Mouse (Mus musculus) midbrain, embryonic 15.5 days (tissue): Measurements from ENCODE around the gene Tdrkh. TPM values are rescaled to one million over a fixed set of nuclear protein-coding genes. Genes with fewer than 3 reads are reported as not detected.
A peak's percentile ranks its signal among the peaks of the same experiment; 100 is the strongest.

Experiments used
- ATAC-seq: fragments of 200-750 bp; cut with Nextera tagmentation; replicated peaks from 2 replicates; pipeline ENCODE4 v1.8.0; 2017; ENCODE audit warnings: moderate TSS enrichment
- H3K27ac ChIP-seq: fragments of 300-500 bp; sonication (generic); 2 replicates; pipeline ENCODE4 v1.5.1; 2015; ENCODE audit warnings: mild to moderate bottlenecking, inconsistent platforms
- H3K27me3 ChIP-seq: fragments of 300-500 bp; sonication (generic); replicated peaks from 2 replicates; pipeline ENCODE4 v1.6.1; 2015; ENCODE audit warnings: inconsistent platforms
- H3K36me3 ChIP-seq: fragments of 300-500 bp; sonication (generic); replicated peaks from 2 replicates; pipeline ENCODE4 v1.6.1; 2015; ENCODE audit warnings: inconsistent platforms
- H3K4me1 ChIP-seq: fragments of 300-500 bp; sonication (generic); 2 replicates; pipeline ENCODE4 v1.6.1; 2015; ENCODE audit warnings: inconsistent platforms
- H3K4me2 ChIP-seq: fragments of 300-500 bp; sonication (generic); 2 replicates; pipeline ENCODE4 v1.6.1; 2015; ENCODE audit warnings: inconsistent platforms, mild to moderate bottlenecking, moderate library complexity
- H3K4me3 ChIP-seq: fragments of 300-500 bp; sonication (generic); 2 replicates; pipeline ENCODE4 v1.5.1; 2015; ENCODE audit warnings: mild to moderate bottlenecking, inconsistent platforms
- H3K9ac ChIP-seq: fragments of 300-500 bp; sonication (generic); 2 replicates; pipeline ENCODE4 v1.6.1; 2015; ENCODE audit warnings: mild to moderate bottlenecking, inconsistent platforms
- H3K9me3 ChIP-seq: fragments of 300-500 bp; sonication (generic); 2 replicates; pipeline ENCODE4 v1.6.1; 2016; ENCODE audit warnings: inconsistent platforms
- WGBS: fragments of 180-500 bp; shearing (Covaris S2); methylation state at CpG from one replicate; pipeline ENCODE4 v1.1.7; 2015; ENCODE audit warnings: mixed read lengths; 5-methylcytosine and 5-hydroxymethylcytosine counted together
- polyA plus RNA-seq: library from polyadenylated mRNA; unstranded; fragments of >200 nt; fragmentation: Nextera tagmentation; extraction: Ambion mirVana; gene quantifications from 2 replicates; pipeline ENCODE4 v1.2.1, GENCODE M21; 2015

Gene Tdrkh
- polyA plus RNA-seq = 47.8 and 53.2 TPM in 2 replicates

DNA sequence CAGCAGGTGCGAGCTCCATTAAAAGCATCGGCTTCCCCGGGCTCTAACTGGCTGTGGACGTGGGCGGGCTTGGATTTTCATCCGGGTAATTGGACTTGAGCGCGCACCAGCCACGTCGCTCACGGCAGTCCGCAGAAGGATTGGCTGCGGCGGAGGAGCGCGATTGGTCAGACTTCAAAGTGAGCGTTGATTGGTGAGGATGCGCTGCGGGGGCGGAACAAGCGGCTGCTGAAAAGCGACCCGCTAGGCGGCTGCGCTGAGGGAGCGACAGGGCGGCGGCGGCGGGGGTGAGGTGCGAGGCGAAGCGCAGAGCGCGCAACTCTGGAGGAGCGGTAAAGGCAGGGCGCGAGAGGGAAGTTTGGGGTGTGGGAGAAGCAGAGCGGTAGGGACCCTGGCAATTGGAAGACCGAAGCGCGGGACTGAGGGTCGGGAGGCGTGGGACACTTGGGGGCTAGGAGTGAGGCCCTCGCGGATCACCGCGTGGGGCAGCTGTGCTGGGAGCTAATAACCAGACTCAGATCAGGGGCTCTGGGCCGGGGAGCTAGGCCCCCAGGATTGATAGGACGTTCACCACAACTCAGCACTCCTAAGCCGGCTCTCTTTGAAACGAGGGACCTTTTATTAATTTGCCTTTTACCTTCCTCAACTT, at the start of gene Tdrkh:
TSS of gene Tdrkh (plus strand) at position 243 of the 649 bp plus-strand sequence.
- H3K27ac ChIP-seq = peak within 1 kb of the TSS; percentile 85
- no peaks in the 10 kb centered on the region for H3K36me3 ChIP-seq
- peak; percentile 99 for ATAC-seq
- H3K9me3 ChIP-seq = no peaks in the 10 kb centered on the region
- H3K4me2 ChIP-seq = peak within 1 kb of the TSS; percentile 97
- H3K9ac ChIP-seq = peak within 1 kb of the TSS; percentile 74
- H3K4me1 ChIP-seq = peaks cover 16% of the 10 kb centered on the region
- H3K4me3 ChIP-seq = peak within 1 kb of the TSS; percentile 56
- WGBS = 5% methylated on average over 52 of the region's 52 CpGs
- no peaks in the 10 kb centered on the region for H3K27me3 ChIP-seq

DNA sequence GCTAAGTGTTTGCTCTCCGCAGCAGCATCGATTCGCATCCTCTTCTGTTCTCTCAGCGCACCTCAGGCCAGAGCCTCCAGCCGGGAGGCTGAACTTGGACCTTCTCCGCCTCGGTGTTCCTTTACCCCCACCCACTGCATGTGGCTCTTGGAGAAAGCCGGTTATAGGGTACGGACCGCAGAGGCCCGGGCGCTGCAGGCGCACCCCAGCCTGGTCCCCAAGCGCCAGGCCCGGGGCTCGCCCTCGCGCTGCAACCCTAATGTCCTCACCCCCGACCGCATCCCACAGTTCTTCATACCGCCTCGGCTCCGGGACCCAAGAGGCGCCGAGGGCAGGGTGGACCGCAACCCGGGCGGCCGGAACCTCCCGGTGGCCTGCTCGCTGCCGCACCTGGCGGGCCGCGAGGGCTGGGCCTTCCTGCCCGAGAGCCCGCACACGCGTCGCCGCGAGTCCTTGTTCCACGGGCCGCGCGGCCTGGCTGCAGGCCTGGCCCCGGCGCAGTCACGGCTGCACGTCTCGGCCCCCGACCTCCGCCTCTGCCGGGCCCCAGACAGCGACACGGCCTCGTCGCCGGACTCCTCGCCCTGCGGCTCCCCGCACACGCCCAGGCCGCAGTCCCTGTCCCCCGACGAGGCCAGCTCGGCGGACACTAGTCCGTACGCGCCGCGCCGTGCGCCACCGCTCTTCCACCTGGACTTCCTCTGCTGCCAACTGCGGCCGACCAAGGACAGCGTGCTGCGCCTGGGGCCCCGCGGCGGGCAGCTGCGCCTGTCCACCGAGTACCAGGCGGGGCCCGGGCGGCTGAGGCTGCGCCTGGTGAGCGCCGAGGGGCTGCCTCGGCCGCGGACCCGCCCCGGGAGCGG, 49.6 kb upstream of the Tdrkh start:
- H3K4me3 ChIP-seq = peak overlapping the region; percentile 57
- peak overlapping the region; percentile 69 for H3K27ac ChIP-seq
- 6% methylated on average over 97 of the region's 97 CpGs for WGBS
- ATAC-seq = peak; percentile 68
- peaks cover 7% of the 10 kb centered on the region; the same call in 1 of the 2 replicates for H3K27me3 ChIP-seq
- peak overlapping the region; percentile 81 for H3K9ac ChIP-seq
- H3K36me3 ChIP-seq = no peaks in the 10 kb centered on the region
- H3K9me3 ChIP-seq = no peaks in the 10 kb centered on the region
- H3K4me1 ChIP-seq = peaks cover 12% of the 10 kb centered on the region; the same call in 1 of the 2 replicates
- peak overlapping the region; percentile 91 for H3K4me2 ChIP-seq

DNA sequence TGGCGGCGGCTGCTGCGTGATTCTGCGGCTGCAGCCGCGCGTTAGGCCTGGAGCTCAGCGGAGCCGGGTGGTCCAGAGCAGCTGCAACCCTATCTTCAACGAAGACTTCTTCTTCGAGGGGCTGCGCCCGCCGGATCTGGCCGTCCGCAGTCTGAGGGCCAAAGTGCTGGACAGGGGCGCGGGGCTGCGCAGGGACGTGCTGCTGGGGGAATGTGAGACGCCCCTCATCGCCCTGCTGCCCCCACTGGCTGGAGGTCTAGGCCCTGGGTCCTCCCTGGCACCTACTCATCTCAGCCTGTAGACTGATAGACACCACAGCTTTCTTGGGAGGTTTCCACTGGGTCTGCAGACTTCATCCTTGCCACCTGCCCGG, 48.9 kb upstream of the Tdrkh start:
- H3K27me3 ChIP-seq = peaks cover 7% of the 10 kb centered on the region; the same call in 1 of the 2 replicates
- peak overlapping the region; percentile 57 for H3K4me3 ChIP-seq
- no peaks in the 10 kb centered on the region for H3K9me3 ChIP-seq
- H3K27ac ChIP-seq = peak overlapping the region; percentile 69
- 4% methylated on average over 23 of the region's 23 CpGs for WGBS
- peak overlapping the region; percentile 81 for H3K9ac ChIP-seq
- peak overlapping the region; percentile 91 for H3K4me2 ChIP-seq
- H3K36me3 ChIP-seq = no peaks in the 10 kb centered on the region
- peak; percentile 63 for ATAC-seq
- H3K4me1 ChIP-seq = peaks cover 12% of the 10 kb centered on the region; the same call in 1 of the 2 replicates

DNA sequence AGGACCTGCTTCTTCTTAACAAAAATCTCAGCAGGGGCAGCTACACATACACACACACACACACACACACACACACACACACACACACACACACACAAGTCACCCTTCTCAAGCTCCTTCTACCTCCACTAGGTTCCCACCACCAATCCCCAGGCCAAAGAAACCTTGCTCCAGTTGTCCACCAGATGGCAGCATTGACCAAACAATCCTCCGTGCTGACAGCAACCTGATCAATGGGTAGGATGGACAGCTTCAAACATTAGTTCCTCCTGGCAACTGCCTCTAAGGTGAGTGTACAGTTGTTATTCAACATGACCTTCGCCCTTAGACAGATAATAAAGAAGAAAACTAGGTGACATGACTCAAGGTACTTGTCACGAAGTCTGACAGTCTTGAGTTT, 46.3 kb upstream of the Tdrkh start:
- peaks cover 7% of the 10 kb centered on the region; the same call in 1 of the 2 replicates for H3K27me3 ChIP-seq
- H3K4me1 ChIP-seq = peaks cover 17% of the 10 kb centered on the region
- WGBS = 22% methylated on average over 3 of the region's 3 CpGs
- no peak overlapping the region for H3K27ac ChIP-seq
- no peak overlapping the region for H3K4me3 ChIP-seq
- no peak overlapping the region for H3K4me2 ChIP-seq
- H3K9me3 ChIP-seq = no peaks in the 10 kb centered on the region
- ATAC-seq = peak; percentile 10; the same call in 1 of the 2 replicates
- H3K9ac ChIP-seq = no peak overlapping the region
- H3K36me3 ChIP-seq = no peaks in the 10 kb centered on the region

DNA sequence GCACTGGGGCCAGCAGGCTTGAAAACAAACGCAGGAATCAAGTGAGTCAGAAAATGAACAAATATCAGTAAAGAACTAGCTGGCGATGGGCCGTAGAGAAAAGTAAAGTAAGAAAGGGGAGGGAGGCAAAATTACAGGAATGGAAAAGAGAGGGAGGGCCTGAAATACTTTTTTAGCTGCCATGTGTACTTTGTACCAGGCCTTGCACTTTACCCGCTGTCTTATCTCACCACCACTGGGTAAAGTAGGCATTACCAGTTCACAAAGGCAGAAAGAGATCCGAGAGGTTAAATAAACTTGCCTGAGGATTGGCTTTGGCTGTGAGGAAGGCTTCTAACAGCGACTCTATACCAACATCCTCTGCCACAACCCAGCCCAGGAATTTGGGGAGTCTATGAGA, 45.6 kb upstream of the Tdrkh start:
- no peaks in the 10 kb centered on the region for H3K36me3 ChIP-seq
- H3K9me3 ChIP-seq = no peaks in the 10 kb centered on the region
- peaks cover 7% of the 10 kb centered on the region; the same call in 1 of the 2 replicates for H3K27me3 ChIP-seq
- no peak for ATAC-seq
- WGBS = 87% methylated on average over 6 of the region's 6 CpGs
- no peak overlapping the region for H3K4me3 ChIP-seq
- H3K4me2 ChIP-seq = no peak overlapping the region
- no peak overlapping the region for H3K9ac ChIP-seq
- no peak overlapping the region for H3K27ac ChIP-seq
- H3K4me1 ChIP-seq = peaks cover 18% of the 10 kb centered on the region

DNA sequence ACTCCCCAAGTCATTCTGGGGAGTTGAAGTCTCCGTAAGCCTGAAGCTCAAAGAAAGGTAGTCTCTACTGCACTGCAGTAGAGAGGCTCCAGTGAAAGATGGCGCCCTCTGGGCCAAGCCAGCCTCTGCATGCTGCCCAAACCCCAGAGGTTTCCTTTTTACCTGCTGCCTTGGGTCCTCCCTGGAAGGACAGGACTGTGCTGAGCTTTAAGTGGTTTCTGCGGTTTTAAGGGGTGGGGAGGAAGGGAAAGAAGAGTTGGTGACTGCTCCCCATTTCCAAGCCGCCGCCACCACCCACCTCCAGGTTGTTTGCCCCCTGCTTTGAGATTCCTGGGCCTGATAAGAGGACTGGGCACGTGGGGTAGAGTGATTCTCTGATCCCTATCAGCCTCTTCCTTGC, 44.4 kb upstream of the Tdrkh start:
- Histone ChIP-seq H3K27me3 (peaks cover 5% of the 10 kb centered on the region; the same call in 1 of the 2 replicates), H3K4me3 (no peak overlapping the region), H3K27ac (no peak overlapping the region), H3K9ac (no peak overlapping the region), H3K4me2 (no peak overlapping the region), H3K9me3 (no peaks in the 10 kb centered on the region), H3K4me1 (peaks cover 22% of the 10 kb centered on the region), H3K36me3 (no peaks in the 10 kb centered on the region)
- WGBS = 65% methylated on average over 6 of the region's 6 CpGs
- ATAC-seq = no peak

DNA sequence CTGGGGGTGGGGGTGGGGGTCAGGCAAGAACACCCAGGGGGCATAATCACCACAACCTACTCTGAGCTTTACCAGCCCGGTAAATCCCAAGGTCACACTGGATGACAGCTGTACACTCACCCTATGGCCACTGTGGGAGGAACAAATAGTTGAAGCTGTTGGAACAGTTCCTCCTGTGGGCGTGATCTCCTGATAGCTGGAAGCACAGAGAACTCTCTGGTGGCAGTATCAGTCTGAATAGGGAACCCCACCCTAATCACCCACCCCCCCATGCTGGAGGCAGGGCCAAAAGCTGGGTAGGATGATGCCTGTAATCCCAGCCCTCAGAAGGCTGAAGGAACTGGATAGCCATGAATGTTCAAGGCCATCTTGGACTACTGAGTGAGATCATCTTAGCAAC, 43.4 kb upstream of the Tdrkh start:
- H3K4me3 ChIP-seq = no peak overlapping the region
- H3K4me1 ChIP-seq = peaks cover 22% of the 10 kb centered on the region
- 57% methylated on average over 2 of the region's 2 CpGs for WGBS
- H3K9ac ChIP-seq = no peak overlapping the region
- no peaks in the 10 kb centered on the region for H3K36me3 ChIP-seq
- no peak for ATAC-seq
- H3K27ac ChIP-seq = no peak overlapping the region
- H3K27me3 ChIP-seq = peaks cover 5% of the 10 kb centered on the region; the same call in 1 of the 2 replicates
- H3K9me3 ChIP-seq = no peaks in the 10 kb centered on the region
- no peak overlapping the region for H3K4me2 ChIP-seq

DNA sequence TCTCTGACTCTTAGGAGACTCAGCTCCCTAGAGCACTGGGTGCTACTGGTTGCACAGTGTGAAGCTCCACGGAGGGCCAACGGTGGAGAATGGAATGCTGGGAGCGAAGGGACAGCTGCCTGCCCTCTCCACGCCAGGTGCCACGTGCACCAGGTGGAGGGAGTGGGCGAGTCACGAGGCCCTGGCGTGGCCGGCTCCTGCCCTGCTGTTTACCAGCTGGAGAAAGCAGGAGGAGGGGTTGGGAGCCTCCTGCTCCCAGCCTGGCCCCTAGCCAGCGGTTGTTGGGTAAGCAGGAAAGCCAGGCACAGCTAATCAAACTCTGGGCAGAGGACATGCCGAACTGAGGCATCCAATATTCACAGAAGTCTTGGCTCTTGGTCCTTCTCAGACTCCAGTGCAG, 41.4 kb upstream of the Tdrkh start:
- Histone ChIP-seq H3K9me3 (no peaks in the 10 kb centered on the region), H3K36me3 (no peaks in the 10 kb centered on the region), H3K4me2 (peak overlapping the region; percentile 26), H3K27me3 (no peaks in the 10 kb centered on the region), H3K27ac (no peak overlapping the region), H3K4me3 (no peak overlapping the region), H3K9ac (no peak overlapping the region), H3K4me1 (peaks cover 22% of the 10 kb centered on the region)
- ATAC-seq = peak; percentile 19; the same call in 1 of the 2 replicates
- WGBS = 1% methylated on average over 11 of the region's 11 CpGs

DNA sequence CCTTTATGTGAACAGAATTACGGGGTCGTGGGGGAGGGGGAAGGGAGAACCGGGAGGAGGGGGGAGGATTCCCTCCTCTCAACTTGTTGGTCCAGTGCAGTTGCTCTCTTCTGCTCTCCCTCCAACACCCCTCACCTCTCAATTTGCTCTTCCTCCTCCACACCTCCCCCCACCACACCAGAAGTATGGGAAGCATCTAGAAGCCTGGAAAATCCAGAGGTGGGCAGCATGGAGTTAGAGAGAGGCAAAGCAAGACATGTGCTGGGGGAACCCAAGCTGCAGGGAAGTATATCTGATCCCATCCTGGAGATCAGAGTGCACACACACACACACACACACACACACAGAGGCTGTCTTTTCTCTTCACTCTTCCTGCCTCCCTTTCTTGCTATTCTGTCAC, 41.0 kb upstream of the Tdrkh start:
- 0% methylated on average over 3 of the region's 3 CpGs for WGBS
- no peak overlapping the region for H3K9ac ChIP-seq

DNA sequence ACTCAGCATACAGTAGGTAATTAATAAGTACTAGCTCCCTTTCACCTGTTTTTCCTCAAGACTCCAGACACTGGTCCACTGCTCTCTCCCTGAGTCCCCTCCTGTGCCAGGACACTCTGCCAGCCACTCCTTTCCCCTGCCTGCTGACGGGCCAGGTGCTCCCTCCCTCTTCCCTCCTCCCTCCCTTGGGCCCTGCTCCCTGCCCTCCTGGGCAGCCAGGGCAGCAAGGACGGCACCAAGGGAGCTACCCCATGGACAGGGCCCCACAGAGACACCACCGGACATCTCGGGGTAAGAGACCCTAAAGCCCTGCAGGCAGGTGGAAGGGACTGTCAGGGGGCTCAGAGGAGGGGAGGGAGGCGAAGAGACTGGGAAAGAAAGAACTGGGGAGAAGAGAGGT, 40.4 kb upstream of the Tdrkh start, which contains the start of gene Rorc:
TSS of gene Rorc (plus strand) at position 154 of the 400 bp plus-strand sequence.
- 0 out of 2 replicates have a peak within 1 kb of the TSS, but pooled peaks have one; percentile 7 for H3K4me3 ChIP-seq
- H3K27me3 ChIP-seq = no peaks in the 10 kb centered on the region
- no peak within 1 kb of the TSS for H3K9ac ChIP-seq
- no peak within 1 kb of the TSS for H3K27ac ChIP-seq
- WGBS = 14% methylated on average over 5 of the region's 5 CpGs
- ATAC-seq = no peak
- no peaks in the 10 kb centered on the region for H3K36me3 ChIP-seq
- H3K4me1 ChIP-seq = peaks cover 22% of the 10 kb centered on the region
- no peaks in the 10 kb centered on the region for H3K9me3 ChIP-seq
- H3K4me2 ChIP-seq = peak within 1 kb of the TSS; percentile 42

More for the DNA sequence above, 41.0 kb upstream of the Tdrkh start:
- H3K4me3 ChIP-seq = no peak overlapping the region
- H3K9me3 ChIP-seq = no peaks in the 10 kb centered on the region
- H3K4me2 ChIP-seq = peak overlapping the region; percentile 26; the same call in 1 of the 2 replicates
- ATAC-seq = no peak
- no peaks in the 10 kb centered on the region for H3K36me3 ChIP-seq
- peaks cover 22% of the 10 kb centered on the region for H3K4me1 ChIP-seq
- no peaks in the 10 kb centered on the region for H3K27me3 ChIP-seq
- no peak overlapping the region for H3K27ac ChIP-seq

DNA sequence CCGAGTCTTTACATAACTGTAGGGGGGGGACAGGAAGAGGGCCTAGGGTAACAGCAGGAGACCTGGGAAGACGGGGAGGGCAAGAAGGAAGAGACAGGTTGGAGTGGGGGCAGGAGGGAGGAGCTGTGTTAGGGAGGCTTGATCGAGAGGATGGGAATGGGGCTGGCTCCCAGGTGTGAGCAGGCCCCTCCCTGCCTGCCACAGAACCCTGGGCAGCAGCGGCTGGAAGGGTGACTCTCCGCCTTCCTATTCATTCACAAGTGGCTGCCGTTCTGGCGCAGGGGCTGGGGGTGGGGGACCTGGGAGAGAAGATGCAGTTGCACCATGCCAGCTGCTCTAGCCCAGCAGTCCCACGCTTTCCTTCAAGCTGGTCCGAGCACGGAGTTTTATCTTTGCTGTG, 40.0 kb upstream of the Tdrkh start:
- WGBS = 4% methylated on average over 10 of the region's 10 CpGs
- H3K27ac ChIP-seq = no peak overlapping the region
- H3K36me3 ChIP-seq = no peaks in the 10 kb centered on the region
- no peak overlapping the region for H3K9ac ChIP-seq
- peaks cover 22% of the 10 kb centered on the region for H3K4me1 ChIP-seq
- H3K4me2 ChIP-seq = peak overlapping the region; percentile 42
- no peaks in the 10 kb centered on the region for H3K27me3 ChIP-seq
- H3K9me3 ChIP-seq = no peaks in the 10 kb centered on the region
- ATAC-seq = peak; percentile 35
- 0 out of 2 replicates have a peak overlapping the region, but pooled peaks have one; percentile 7 for H3K4me3 ChIP-seq

DNA sequence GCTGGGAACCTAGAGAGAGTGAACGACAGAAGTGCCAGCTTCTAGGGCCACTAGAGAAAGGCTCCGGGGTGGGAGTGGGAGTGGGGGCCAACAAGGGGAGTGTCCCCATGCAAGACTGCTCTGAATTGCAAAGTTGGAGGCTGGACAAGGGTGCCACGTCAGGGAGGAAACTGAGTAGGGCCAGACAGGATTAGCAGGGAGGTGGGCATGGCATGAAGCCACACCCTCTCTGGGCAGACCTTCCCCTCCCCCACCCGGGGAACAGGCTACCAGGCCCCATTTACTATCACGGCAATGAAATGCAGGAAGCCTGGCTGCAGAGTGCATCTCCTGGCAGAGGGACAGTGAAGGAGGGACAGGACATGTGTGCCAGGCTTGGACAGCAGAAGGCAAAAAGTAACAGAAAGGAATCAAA, 39.5 kb upstream of the Tdrkh start:
- H3K27ac ChIP-seq = no peak overlapping the region
- WGBS = 2% methylated on average over 5 of the region's 5 CpGs

More for the DNA sequence above, 39.5 kb upstream of the Tdrkh start:
- Histone ChIP-seq H3K4me3 (no peak overlapping the region), H3K9me3 (no peaks in the 10 kb centered on the region), H3K36me3 (no peaks in the 10 kb centered on the region), H3K4me1 (peaks cover 22% of the 10 kb centered on the region), H3K4me2 (peak overlapping the region; percentile 42), H3K27me3 (no peaks in the 10 kb centered on the region), H3K9ac (no peak overlapping the region)
- ATAC-seq = peak; percentile 62
